In the genomic region with DNA sequence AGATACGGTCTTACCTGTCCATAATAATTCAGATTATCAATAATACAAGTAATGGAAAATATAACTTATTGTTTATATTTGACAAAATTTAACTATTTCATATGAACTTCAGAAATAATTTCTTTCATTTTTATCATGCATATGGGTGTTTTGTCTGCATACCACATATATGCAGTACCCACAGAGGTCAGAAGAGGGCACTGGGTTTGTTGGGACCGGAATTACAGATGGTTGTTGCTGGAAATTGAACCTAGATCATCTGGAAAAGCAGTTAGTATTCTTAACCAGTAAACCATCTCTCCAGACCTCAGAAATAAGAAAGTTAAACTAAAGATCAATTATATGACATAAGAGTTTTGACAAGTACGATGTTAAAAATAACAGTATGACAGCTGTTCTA, we compare ENCODE assay signal across 8 mouse cellular contexts.
DNase-seq lines count a peak whose midpoint lies in the region; ATAC-seq and TF ChIP-seq lines count a peak whose summit lies in the region.

No protein-coding gene starts in this region.

- no peak overlapping the region for H3K4me3 ChIP-seq in liver, postnatal 0 days (ENCODE audit: low read depth, low read length)

- WGBS in liver, postnatal 0 days (ENCODE audit: insufficient replicate concordance) = 49% methylated on average over 3 of the region's 3 CpGs

- DNase-seq in gastrocnemius, adult 18-20 months (ENCODE audit: low spot score) = peak; percentile 1
- no peak for DNase-seq in gastrocnemius, postnatal 14 days
- no peak for DNase-seq in liver, postnatal 0 days
- DNase-seq in liver (no peak), NIH3T3 (ENCODE audit: low read depth) (peak; percentile 47)
- peak; percentile 5 for DNase-seq in hindlimb bud, embryonic 11.5 days (ENCODE audit: extremely low spot score, low read depth, low spot score)
- DNase-seq in spleen, adult 12 weeks (ENCODE audit: low spot score) = no peak
- DNase-seq in natural killer cell, adult 2 months (ENCODE audit: low spot score in 2 of 2) = no peak

- H3K27me3 ChIP-seq in liver, postnatal 0 days (ENCODE audit: insufficient read depth, low read length) = no peaks in the 10 kb centered on the region

- intact Hi-C loops in gastrocnemius, postnatal 14 days (cut with DNase I; ENCODE audit: low total_unique reads) = loop anchor here (5.0 kb wide), 1 partner anchor 317 kb away; a partner anchor contains a TSS

- H3K27ac ChIP-seq in liver, postnatal 0 days (ENCODE audit: low read depth) = no peak overlapping the region

- H3K4me2 ChIP-seq in liver, postnatal 0 days (ENCODE audit: low read depth, low read length) = no peak overlapping the region

- H3K36me3 ChIP-seq in liver, postnatal 0 days (replicated peaks; ENCODE audit: insufficient read depth, low read length) = no peaks in the 10 kb centered on the region

- no peaks in the 10 kb centered on the region for H3K9me3 ChIP-seq in liver, postnatal 0 days (ENCODE audit: low read length)

- no peak overlapping the region for H3K9ac ChIP-seq in liver, postnatal 0 days (replicated peaks)

- ATAC-seq in liver, postnatal 0 days = no peak

- TF ChIP-seq CTCF in liver, postnatal 0 days (IDR thresholded peaks at IDR 0.05; ENCODE audit: low read depth) = peak; percentile 50

- no peaks in the 10 kb centered on the region for H3K4me1 ChIP-seq in liver, postnatal 0 days (ENCODE audit: insufficient read depth)

- no peak for TF ChIP-seq EP300 in liver, postnatal 0 days (IDR thresholded peaks at IDR 0.05; ENCODE audit: low read depth)

Comparison
In these comparisons a context has a peak if more than half of its experiments do, and no peak if none do; other contexts are left out.
1. DNase-seq: peak in gastrocnemius, adult 18-20 months (single experiment), NIH3T3 (single experiment) and hindlimb bud, embryonic 11.5 days (single experiment); none in gastrocnemius, postnatal 14 days (single experiment), liver, postnatal 0 days (single experiment), liver (single experiment), spleen, adult 12 weeks (single experiment) and natural killer cell, adult 2 months (0 of 2).